Mouse (Mus musculus) adrenal gland (tissue): Measurements from ENCODE around the gene Olfr49.

Experiments used
- intact Hi-C: fragments of 180-260 bp; cut with DNase I; formaldehyde crosslinking; loops from one replicate; pipeline ENCODE4 v1.15.1; 2025
- long read RNA-seq, 2 experiments: library from polyadenylated mRNA; unstranded; transcript quantifications; one replicate each; pipeline ENCODE4 v2.0.0; 2020; ENCODE audit warnings: borderline replicate concordance in 1 of 2; ENCODE audit not compliant: insufficient replicate concordance in 1 of 2

Olfr49 gene
- long read RNA-seq, experiment 1, result 0 reads
- long read RNA-seq, experiment 2, result 0 reads

- intact Hi-C loops, result no loop called here
Observed at GRCm38 (mm10) chr14:54284839-54285238, at the start of gene Olfr49. Gene Olfr49, minus strand, starts transcription at chr14:54284939.

DNA sequence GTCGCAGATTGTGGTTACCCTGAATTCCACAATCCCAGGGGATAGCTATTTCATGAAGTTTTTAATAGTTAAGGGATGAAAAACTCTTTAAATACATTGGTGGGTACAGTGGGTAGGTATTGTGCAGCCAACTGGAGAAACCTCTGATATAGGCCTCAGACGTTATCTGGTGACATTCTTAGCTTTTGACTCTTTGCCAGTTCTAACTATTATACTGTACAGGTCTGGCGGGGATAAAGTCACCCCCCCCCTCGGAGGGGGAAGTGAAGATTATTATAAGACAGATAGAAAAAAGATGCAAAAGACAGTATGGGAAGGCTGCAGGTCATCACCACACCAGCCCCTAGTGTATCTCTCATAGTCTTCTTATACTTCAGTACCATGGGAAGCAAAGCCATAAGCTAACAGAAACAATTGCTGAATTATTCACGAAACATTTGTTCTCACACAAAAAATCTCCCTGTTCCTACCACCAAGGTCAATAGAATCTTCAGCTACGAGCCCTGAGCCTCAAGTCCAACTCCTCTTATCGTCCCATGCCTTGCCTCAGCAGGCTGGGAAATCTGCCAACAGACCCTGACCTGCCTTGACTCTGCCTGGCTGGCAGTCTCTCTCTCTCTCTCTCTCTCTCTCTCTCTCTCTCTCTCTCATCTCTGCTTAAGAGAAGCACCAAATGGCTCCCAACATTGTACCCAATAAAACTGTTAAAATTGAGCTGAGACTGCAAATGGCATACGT is 48.9 kb upstream of the Olfr49 start:
- intact Hi-C loops, result no loop called here

DNA sequence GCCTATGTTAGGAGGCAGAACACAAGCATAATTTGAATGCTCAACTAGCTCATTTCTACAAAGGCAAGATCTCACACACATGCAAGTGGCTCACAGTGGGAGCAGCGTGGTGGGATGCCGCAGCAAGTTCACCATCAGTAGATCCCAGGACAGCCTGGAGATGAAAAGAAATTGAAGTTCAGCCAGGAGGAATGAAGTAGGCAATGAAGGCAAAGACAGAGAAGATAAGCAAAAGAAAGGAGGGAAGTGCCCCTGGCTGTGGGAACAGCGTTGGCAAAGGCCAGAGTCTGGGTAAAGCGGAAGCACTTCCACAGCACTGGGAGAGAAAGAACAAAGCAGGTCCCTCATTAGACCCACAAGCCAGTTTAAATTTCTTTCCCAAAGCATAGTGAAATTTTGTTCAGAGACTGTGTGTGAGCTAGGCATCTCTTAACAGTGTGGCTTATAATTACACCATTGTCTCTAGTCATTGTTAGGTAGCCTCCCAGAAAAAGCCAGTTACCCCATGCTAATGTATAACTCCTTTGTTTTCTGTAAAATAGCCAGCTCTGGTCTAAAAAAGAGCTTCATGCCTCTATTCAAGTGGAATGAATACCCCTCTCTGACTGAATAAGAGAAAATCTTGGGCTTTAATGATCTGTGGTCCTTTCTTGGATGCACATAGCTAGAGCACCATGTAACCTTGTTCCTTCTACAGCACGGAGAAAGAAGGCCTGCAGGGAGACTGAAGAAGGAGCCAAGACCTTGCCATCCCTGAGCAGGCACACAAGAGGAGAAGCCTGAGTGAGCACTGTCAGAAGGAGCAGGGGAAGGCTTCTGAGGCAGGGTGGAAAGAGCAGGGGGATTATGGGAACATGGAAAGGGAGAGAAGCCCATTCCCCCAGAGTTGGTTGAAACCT is 47.7 kb upstream of the Olfr49 start:
- intact Hi-C loops, result no loop called here

DNA sequence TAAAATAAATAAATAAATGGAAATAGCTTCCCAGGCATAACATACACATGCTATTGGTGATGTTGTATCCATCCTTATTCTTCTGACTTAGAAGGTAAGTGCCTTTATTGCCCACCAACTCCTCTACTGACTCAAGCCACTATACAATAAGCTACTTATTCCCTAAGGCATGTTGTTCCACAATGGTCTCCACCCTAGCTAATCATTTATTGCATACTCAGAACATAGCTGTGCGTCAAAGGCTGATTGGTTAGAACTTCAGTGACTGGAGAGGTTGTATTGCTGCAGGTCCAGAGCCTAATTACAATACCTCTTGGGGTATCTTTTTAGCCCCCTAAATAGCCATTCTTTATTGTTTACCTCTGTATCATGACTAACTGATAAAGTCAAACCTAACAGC is 46.4 kb upstream of the Olfr49 start:
- intact Hi-C loops, result no loop called here

- intact Hi-C loops, result loop anchor here (5.0 kb wide), 1 partner anchor 92 kb away; no protein-coding TSS in a partner anchor
Observed at GRCm38 (mm10) chr14:54329201-54329600, 44.5 kb upstream of the Olfr49 start.

GRCm38 (mm10) chr14:54328548-54328947 is 43.8 kb upstream of the Olfr49 start:
- intact Hi-C loops, result loop anchor here (5.0 kb wide), 1 partner anchor 91 kb away; no protein-coding TSS in a partner anchor

GRCm38 (mm10) chr14:54324486-54324885 is 39.7 kb upstream of the Olfr49 start:
- intact Hi-C loops, result loop anchor here (5.0 kb wide), 1 partner anchor 67 kb away; no protein-coding TSS in a partner anchor

- intact Hi-C loops, result loop anchor here (5.0 kb wide), 1 partner anchor 64 kb away; no protein-coding TSS in a partner anchor
Observed at GRCm38 (mm10) chr14:54321556-54322376, 37.0 kb upstream of the Olfr49 start.

DNA sequence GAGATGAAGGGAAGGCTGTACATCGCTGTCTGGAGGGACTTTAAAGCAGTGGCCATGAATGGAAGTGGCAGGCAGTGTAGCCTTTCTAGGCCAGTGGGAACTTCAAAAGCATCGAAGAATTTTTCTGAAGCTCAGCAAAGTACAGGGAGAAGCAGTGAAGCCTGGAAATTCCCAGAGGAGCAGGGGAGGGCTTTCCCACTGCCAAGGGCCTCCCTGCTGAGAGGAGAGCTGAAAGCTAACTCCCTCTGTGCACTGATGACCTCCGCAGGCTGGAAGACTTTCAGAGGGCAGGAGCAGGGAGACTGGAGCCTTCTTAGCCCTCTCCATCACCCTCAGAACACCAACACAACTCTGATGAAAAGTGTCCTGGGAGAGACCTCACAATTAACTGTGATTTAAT is 27.0 kb upstream of the Olfr49 start:
- intact Hi-C loops, result no loop called here

DNA sequence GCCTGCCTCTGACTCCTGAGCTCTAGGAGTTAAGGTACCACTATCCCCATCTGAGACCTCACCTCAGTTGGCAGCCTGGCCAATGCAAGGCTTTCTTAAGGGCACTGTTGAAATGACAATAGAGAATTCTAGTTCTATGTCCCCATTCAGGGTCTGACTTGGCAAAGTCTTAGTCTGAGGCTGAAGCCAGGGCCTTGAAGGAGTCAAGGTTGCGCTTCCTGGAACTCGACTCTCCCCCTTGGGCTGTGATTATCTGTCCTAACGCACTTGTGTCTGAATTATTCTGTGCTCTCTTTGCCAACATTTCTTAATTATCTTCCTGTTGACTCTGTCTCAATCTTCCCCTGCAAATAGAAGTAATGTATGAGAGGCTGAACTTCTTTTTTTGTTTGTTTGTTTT is 15.9 kb upstream of the Olfr49 start:
- intact Hi-C loops, result no loop called here

DNA sequence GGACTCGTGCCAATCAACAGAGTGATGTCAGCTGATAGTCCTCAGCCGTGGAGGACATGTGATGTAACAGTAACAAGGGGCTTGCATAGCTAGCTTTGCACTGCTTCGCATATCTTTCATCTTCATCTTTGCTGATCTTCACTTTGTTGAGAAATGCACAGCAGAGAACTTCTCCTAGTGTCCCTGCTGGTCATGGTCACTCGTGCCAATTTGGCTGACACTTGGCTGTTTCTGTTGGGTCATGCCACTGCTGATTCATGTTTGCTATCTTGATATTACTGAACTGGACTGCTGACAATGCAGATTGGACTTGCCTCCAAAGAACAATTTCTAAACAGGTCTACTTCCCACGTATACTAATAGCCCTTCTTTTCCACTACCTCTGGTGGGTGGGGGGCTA is 15.4 kb upstream of the Olfr49 start:
- intact Hi-C loops, result no loop called here

DNA sequence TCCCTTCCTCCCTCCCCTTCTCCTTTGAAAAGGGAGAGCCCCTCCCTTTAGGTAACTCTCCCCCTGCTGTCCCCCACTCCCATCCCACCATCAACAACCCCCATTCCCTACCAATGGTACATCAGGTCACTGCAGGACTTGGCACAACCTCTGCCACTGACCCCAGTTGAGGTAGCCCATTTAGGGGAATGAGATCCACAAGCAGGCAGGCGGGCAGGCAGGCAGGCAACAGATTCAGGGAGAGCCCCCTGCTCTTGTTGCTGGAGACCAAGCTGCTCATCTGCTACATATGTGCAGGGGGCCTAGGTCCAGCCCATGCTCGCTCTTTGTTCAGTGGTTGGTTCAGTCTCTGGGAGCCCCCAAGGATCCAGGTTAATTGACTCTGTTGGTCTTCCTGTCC is 8.3 kb downstream of the Olfr49 start:
- intact Hi-C loops, result no loop called here

- intact Hi-C loops, result no loop called here
Observed at GRCm38 (mm10) chr14:54272696-54273095, 12.0 kb downstream of the Olfr49 start.

GRCm38 (mm10) chr14:54271976-54272606 is 12.6 kb downstream of the Olfr49 start:
- intact Hi-C loops, result no loop called here

DNA sequence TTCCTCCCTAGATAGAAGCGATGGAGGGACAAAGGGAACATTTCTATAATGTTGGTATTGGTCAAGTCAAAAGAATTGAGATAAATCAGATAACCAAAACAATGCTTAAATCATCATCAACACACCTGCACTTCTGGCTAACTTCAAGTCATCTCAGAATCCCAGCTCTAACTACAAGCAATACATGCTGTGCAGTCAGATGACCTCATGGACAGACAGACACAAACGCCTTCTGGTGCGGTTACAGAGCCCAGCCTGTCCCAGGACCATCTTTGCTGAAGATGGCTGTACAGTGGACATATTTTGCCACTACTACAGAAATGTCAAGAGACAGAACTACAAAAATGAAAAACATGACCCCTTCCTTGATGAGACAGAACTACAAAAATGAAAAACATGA is 14.3 kb downstream of the Olfr49 start:
- intact Hi-C loops, result no loop called here

DNA sequence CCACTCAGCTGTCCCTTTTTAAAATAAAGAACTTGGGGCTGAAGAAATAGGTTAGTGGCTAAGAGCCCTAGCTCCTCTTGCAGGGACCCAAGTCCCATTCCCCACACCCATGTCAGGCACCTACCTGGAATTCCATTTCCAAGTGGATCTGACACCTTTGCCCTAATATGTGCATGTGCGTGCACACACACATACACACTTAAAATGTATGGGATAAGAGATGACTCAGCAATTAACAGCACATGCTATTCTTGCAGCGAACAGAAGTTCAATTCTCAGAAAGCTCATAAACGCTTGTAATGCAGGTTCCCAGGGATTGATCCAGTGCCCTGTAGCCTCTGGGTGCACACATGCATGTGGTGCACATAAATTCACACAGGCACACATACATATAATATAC is 15.2 kb downstream of the Olfr49 start:
- intact Hi-C loops, result no loop called here

DNA sequence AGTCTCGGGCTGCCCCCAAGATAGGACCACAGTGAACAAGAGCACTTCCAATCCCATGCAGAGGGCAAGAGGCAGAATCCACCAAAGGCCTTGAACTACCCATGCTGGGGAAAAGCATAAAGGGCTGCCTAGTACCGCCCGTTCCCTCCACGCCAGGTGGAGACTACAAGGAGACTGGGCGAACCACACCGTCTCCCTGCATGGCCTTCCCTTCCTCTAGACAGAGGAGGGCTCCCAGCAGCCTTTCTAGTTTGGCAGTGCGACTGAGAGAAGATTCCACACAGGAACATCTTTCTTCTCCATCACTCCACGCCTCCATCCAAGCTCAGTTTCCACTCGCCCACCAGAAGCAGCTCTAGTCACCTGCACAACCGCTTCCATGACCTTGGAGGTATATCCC is 16.8 kb downstream of the Olfr49 start:
- intact Hi-C loops, result no loop called here

DNA sequence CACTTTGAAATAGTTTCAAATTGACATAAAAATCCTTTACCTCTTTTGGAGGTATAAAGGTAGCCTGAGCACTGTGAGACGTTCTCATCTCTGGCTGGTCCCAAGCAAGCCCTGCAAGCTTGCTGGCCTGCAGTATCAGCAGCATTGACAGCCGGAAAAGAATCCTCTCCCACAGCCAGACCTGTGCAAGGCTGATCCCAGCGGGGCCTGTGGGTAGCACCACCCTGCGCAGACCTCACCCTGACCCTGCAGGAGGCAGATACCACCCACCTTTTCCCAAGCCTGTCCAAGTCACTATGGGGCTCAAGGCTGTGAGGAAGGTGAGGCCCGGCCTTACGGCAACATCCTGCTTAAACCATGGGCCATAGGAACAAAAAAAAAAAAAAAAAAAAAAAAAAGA is 18.8 kb downstream of the Olfr49 start:
- intact Hi-C loops, result no loop called here

GRCm38 (mm10) chr14:54265093-54265492 is 19.6 kb downstream of the Olfr49 start:
- intact Hi-C loops, result no loop called here

DNA sequence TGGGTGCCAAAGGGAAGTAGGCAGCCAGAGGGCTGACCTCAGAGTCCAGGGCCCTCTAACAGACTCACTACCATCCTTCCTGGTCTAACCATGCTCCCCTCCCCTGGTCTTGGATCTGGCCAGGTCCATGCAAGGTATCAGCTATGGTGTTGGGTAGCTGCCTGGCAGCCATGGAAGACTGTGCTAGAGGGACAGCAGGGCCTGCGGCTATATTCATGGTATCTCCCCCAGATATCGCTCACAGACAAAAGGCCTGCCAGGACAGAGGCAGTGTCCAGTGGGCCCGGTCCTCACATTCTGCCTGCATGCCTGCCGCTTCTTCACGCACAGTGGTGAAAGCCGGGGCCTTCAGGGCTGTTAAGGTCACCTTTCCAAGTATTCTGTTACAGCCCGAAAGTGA is 20.5 kb downstream of the Olfr49 start:
- intact Hi-C loops, result no loop called here

GRCm38 (mm10) chr14:54263099-54263498 is 21.6 kb downstream of the Olfr49 start:
- intact Hi-C loops, result no loop called here
